Mouse (Mus musculus) right cerebral cortex, adult 2 months (tissue): ENCODE measurements around the gene Bend6.
A peak's percentile ranks its signal among the peaks of the same experiment; 100 is the strongest.
"Not testable (repeated sequence)": the region's sequence is repeated elsewhere in the genome, so short reads cannot be mapped to it uniquely, and the experiment has no call there.

Source experiments
- DNase-seq, 2 experiments: peaks; one replicate each; pipeline ENCODE4 v3.0.0; 2021 to 2022; ENCODE audit warnings: low spot score in 2 of 2

Bend6 gene

GRCm38 (mm10) chr1:33906927-33907326 is 689 bp downstream of the Bend6 start:
- DNase-seq: peak in 1 of 2 experiments; percentile 32

GRCm38 (mm10) chr1:33906216-33906615 is 1.4 kb downstream of the Bend6 start:
- no peak for DNase-seq

GRCm38 (mm10) chr1:33903587-33903986 is 4.0 kb downstream of the Bend6 start:
- DNase-seq: no peak

- peak; percentile 38 to 52 for DNase-seq
Measured at GRCm38 (mm10) chr1:33900175-33900574, 7.4 kb downstream of the Bend6 start.

GRCm38 (mm10) chr1:33898373-33898772 is 9.2 kb downstream of the Bend6 start:
- DNase-seq: no peak

GRCm38 (mm10) chr1:33897426-33897825 is 10.2 kb downstream of the Bend6 start:
- DNase-seq: no peak

GRCm38 (mm10) chr1:33896666-33897065 is 10.9 kb downstream of the Bend6 start:
- DNase-seq: no peak

GRCm38 (mm10) chr1:33896116-33896515 is 11.5 kb downstream of the Bend6 start:
- DNase-seq: no peak

GRCm38 (mm10) chr1:33892784-33893183 is 14.8 kb downstream of the Bend6 start:
- peak; percentile 58 to 73 for DNase-seq

- DNase-seq: peak; percentile 56
Measured at GRCm38 (mm10) chr1:33883102-33883839, 24.3 kb downstream of the Bend6 start.

GRCm38 (mm10) chr1:33878170-33878569 is 29.4 kb downstream of the Bend6 start:
- no peak for DNase-seq

- no peak for DNase-seq
Measured at GRCm38 (mm10) chr1:33876416-33876815, 31.2 kb downstream of the Bend6 start.

GRCm38 (mm10) chr1:33875691-33876090 is 31.9 kb downstream of the Bend6 start:
- DNase-seq: no peak

GRCm38 (mm10) chr1:33873561-33873960 is 34.1 kb downstream of the Bend6 start:
- DNase-seq: no peak

GRCm38 (mm10) chr1:33869437-33869836 is 38.2 kb downstream of the Bend6 start:
- DNase-seq: no peak

- DNase-seq: no peak
Measured at GRCm38 (mm10) chr1:33869031-33869430, 38.6 kb downstream of the Bend6 start.

GRCm38 (mm10) chr1:33846807-33847206 is 60.8 kb downstream of the Bend6 start:
- no peak for DNase-seq

- DNase-seq: no peak
Measured at GRCm38 (mm10) chr1:33843823-33844222, 63.8 kb downstream of the Bend6 start.

- not testable (repeated sequence) for DNase-seq
Measured at GRCm38 (mm10) chr1:33838952-33839351, 68.7 kb downstream of the Bend6 start.

GRCm38 (mm10) chr1:33830586-33830985 is 77.0 kb downstream of the Bend6 start:
- no peak for DNase-seq

GRCm38 (mm10) chr1:33817931-33818330 is 89.7 kb downstream of the Bend6 start:
- DNase-seq: peak in 1 of 2 experiments; percentile 19

- peak; percentile 92 to 95 for DNase-seq
Measured at GRCm38 (mm10) chr1:33813868-33814794, 93.5 kb downstream of the Bend6 start, which contains the start of gene Zfp451. Gene Zfp451, minus strand, starts transcription at chr1:33814595.

GRCm38 (mm10) chr1:33813495-33813867 is 94.1 kb downstream of the Bend6 start:
- DNase-seq: no peak
